Mouse (Mus musculus): Measurements from ENCODE around the gene Lrp2. TPM values are rescaled to one million over a fixed set of nuclear protein-coding genes. Genes with fewer than 3 reads are reported as not detected.

Lrp2 gene
- polyA plus RNA-seq, 1 experiment from 2014 or later: 2.0 TPM

- Histone ChIP-seq H3K27ac (ENCODE audit: low read length) (no peak overlapping the region), H3K9ac (ENCODE audit: low read depth, low read length) (no peak overlapping the region), H3K4me1 (ENCODE audit: control insufficient read depth, insufficient read depth, low read length) (no peaks in the 10 kb centered on the region), H3K9me3 (ENCODE audit: control insufficient read depth, low read length) (no peaks in the 10 kb centered on the region), H3K27me3 (replicated peaks; ENCODE audit: control insufficient read depth, insufficient read depth, low read length) (no peaks in the 10 kb centered on the region), H3K4me3 (ENCODE audit: low read length) (no peak overlapping the region), H3K4me2 (ENCODE audit: low read depth, low read length) (no peak overlapping the region), H3K36me3 (ENCODE audit: control insufficient read depth, insufficient read depth, low read length) (no peaks in the 10 kb centered on the region)
- 93% methylated on average over 4 of the region's 4 CpGs for WGBS
- ATAC-seq: no peak
These were observed 92.7 kb downstream of the Lrp2 start for GRCm38 (mm10) chr2:69493130-69493529.

- Histone ChIP-seq H3K4me3 (ENCODE audit: low read length) (no peak overlapping the region), H3K27ac (ENCODE audit: low read length) (no peak overlapping the region), H3K36me3 (ENCODE audit: control insufficient read depth, insufficient read depth, low read length) (no peaks in the 10 kb centered on the region), H3K4me1 (ENCODE audit: control insufficient read depth, insufficient read depth, low read length) (no peaks in the 10 kb centered on the region), H3K9me3 (ENCODE audit: control insufficient read depth, low read length) (no peaks in the 10 kb centered on the region), H3K9ac (ENCODE audit: low read depth, low read length) (no peak overlapping the region), H3K27me3 (replicated peaks; ENCODE audit: control insufficient read depth, insufficient read depth, low read length) (no peaks in the 10 kb centered on the region), H3K4me2 (ENCODE audit: low read depth, low read length) (no peak overlapping the region)
- 94% methylated on average over 7 of the region's 7 CpGs for WGBS
- no peak for ATAC-seq
These were observed 104.9 kb downstream of the Lrp2 start for GRCm38 (mm10) chr2:69480965-69481364.

- H3K9ac ChIP-seq (ENCODE audit: low read depth, low read length): no peak overlapping the region
- no peak overlapping the region for H3K4me2 ChIP-seq (ENCODE audit: low read depth, low read length)
- H3K36me3 ChIP-seq (ENCODE audit: control insufficient read depth, insufficient read depth, low read length): no peaks in the 10 kb centered on the region
- no peaks in the 10 kb centered on the region for H3K27me3 ChIP-seq (replicated peaks; ENCODE audit: control insufficient read depth, insufficient read depth, low read length)
- WGBS: 87% methylated on average over 7 of the region's 7 CpGs
- H3K4me1 ChIP-seq (ENCODE audit: control insufficient read depth, insufficient read depth, low read length): no peaks in the 10 kb centered on the region
- no peak overlapping the region for H3K27ac ChIP-seq (ENCODE audit: low read length)
- no peak for ATAC-seq
- no peak overlapping the region for H3K4me3 ChIP-seq (ENCODE audit: low read length)
- H3K9me3 ChIP-seq (ENCODE audit: control insufficient read depth, low read length): no peaks in the 10 kb centered on the region
These were observed 106.0 kb downstream of the Lrp2 start for GRCm38 (mm10) chr2:69479859-69480258.

GRCm38 (mm10) chr2:69476901-69477300, 109.0 kb downstream of the Lrp2 start:
- no peaks in the 10 kb centered on the region for H3K9me3 ChIP-seq (ENCODE audit: control insufficient read depth, low read length)
- no peak overlapping the region for H3K27ac ChIP-seq (ENCODE audit: low read length)
- H3K36me3 ChIP-seq (ENCODE audit: control insufficient read depth, insufficient read depth, low read length): no peaks in the 10 kb centered on the region
- ATAC-seq: no peak
- H3K27me3 ChIP-seq (replicated peaks; ENCODE audit: control insufficient read depth, insufficient read depth, low read length): no peaks in the 10 kb centered on the region
- no peak overlapping the region for H3K9ac ChIP-seq (ENCODE audit: low read depth, low read length)
- WGBS: 85% methylated on average over 7 of the region's 7 CpGs
- no peaks in the 10 kb centered on the region for H3K4me1 ChIP-seq (ENCODE audit: control insufficient read depth, insufficient read depth, low read length)
- no peak overlapping the region for H3K4me2 ChIP-seq (ENCODE audit: low read depth, low read length)
- no peak overlapping the region for H3K4me3 ChIP-seq (ENCODE audit: low read length)

GRCm38 (mm10) chr2:69475177-69475576, 110.7 kb downstream of the Lrp2 start:
- no peak for ATAC-seq

GRCm38 (mm10) chr2:69471837-69472236, 114.0 kb downstream of the Lrp2 start:
- no peak for ATAC-seq
- H3K4me3 ChIP-seq (ENCODE audit: low read length): no peak overlapping the region
- no peaks in the 10 kb centered on the region for H3K36me3 ChIP-seq (ENCODE audit: control insufficient read depth, insufficient read depth, low read length)
- H3K4me1 ChIP-seq (ENCODE audit: control insufficient read depth, insufficient read depth, low read length): no peaks in the 10 kb centered on the region
- H3K9ac ChIP-seq (ENCODE audit: low read depth, low read length): no peak overlapping the region
- H3K4me2 ChIP-seq (ENCODE audit: low read depth, low read length): no peak overlapping the region
- WGBS: 82% methylated on average over 4 of the region's 4 CpGs
- H3K9me3 ChIP-seq (ENCODE audit: control insufficient read depth, low read length): no peaks in the 10 kb centered on the region
- H3K27ac ChIP-seq (ENCODE audit: low read length): no peak overlapping the region
- no peaks in the 10 kb centered on the region for H3K27me3 ChIP-seq (replicated peaks; ENCODE audit: control insufficient read depth, insufficient read depth, low read length)

More at GRCm38 (mm10) chr2:69475177-69475576, 110.7 kb downstream of the Lrp2 start:
- H3K4me2 ChIP-seq (ENCODE audit: low read depth, low read length): no peak overlapping the region
- H3K4me1 ChIP-seq (ENCODE audit: control insufficient read depth, insufficient read depth, low read length): no peaks in the 10 kb centered on the region
- no peak overlapping the region for H3K9ac ChIP-seq (ENCODE audit: low read depth, low read length)
- H3K4me3 ChIP-seq (ENCODE audit: low read length): no peak overlapping the region
- H3K27ac ChIP-seq (ENCODE audit: low read length): no peak overlapping the region
- H3K9me3 ChIP-seq (ENCODE audit: control insufficient read depth, low read length): no peaks in the 10 kb centered on the region
- H3K36me3 ChIP-seq (ENCODE audit: control insufficient read depth, insufficient read depth, low read length): no peaks in the 10 kb centered on the region
- no peaks in the 10 kb centered on the region for H3K27me3 ChIP-seq (replicated peaks; ENCODE audit: control insufficient read depth, insufficient read depth, low read length)
- WGBS: 80% methylated on average over 9 of the region's 9 CpGs

GRCm38 (mm10) chr2:69463609-69464008, 122.3 kb downstream of the Lrp2 start:
- no peak overlapping the region for H3K9ac ChIP-seq (ENCODE audit: low read depth, low read length)
- WGBS: 74% methylated on average over 6 of the region's 6 CpGs
- no peak for ATAC-seq

GRCm38 (mm10) chr2:69459481-69459880, 126.4 kb downstream of the Lrp2 start:
- Histone ChIP-seq H3K9me3 (ENCODE audit: control insufficient read depth, low read length) (no peaks in the 10 kb centered on the region), H3K4me1 (ENCODE audit: control insufficient read depth, insufficient read depth, low read length) (no peaks in the 10 kb centered on the region), H3K4me2 (ENCODE audit: low read depth, low read length) (no peak overlapping the region), H3K27me3 (replicated peaks; ENCODE audit: control insufficient read depth, insufficient read depth, low read length) (no peaks in the 10 kb centered on the region), H3K36me3 (ENCODE audit: control insufficient read depth, insufficient read depth, low read length) (no peaks in the 10 kb centered on the region), H3K27ac (ENCODE audit: low read length) (no peak overlapping the region), H3K4me3 (ENCODE audit: low read length) (no peak overlapping the region), H3K9ac (ENCODE audit: low read depth, low read length) (no peak overlapping the region)
- ATAC-seq: no peak
- 91% methylated on average over 17 of the region's 17 CpGs for WGBS

More at GRCm38 (mm10) chr2:69463609-69464008, 122.3 kb downstream of the Lrp2 start:
- Histone ChIP-seq H3K27ac (ENCODE audit: low read length) (no peak overlapping the region), H3K4me1 (ENCODE audit: control insufficient read depth, insufficient read depth, low read length) (no peaks in the 10 kb centered on the region), H3K36me3 (ENCODE audit: control insufficient read depth, insufficient read depth, low read length) (no peaks in the 10 kb centered on the region), H3K4me2 (ENCODE audit: low read depth, low read length) (no peak overlapping the region), H3K4me3 (ENCODE audit: low read length) (no peak overlapping the region), H3K27me3 (replicated peaks; ENCODE audit: control insufficient read depth, insufficient read depth, low read length) (no peaks in the 10 kb centered on the region), H3K9me3 (ENCODE audit: control insufficient read depth, low read length) (no peaks in the 10 kb centered on the region)

GRCm38 (mm10) chr2:69451128-69451527, 134.7 kb downstream of the Lrp2 start:
- no peaks in the 10 kb centered on the region for H3K27me3 ChIP-seq (replicated peaks; ENCODE audit: control insufficient read depth, insufficient read depth, low read length)
- H3K27ac ChIP-seq (ENCODE audit: low read length): no peak overlapping the region
- no peaks in the 10 kb centered on the region for H3K9me3 ChIP-seq (ENCODE audit: control insufficient read depth, low read length)
- no peak overlapping the region for H3K4me3 ChIP-seq (ENCODE audit: low read length)
- H3K9ac ChIP-seq (ENCODE audit: low read depth, low read length): no peak overlapping the region
- ATAC-seq: no peak
- no peak overlapping the region for H3K4me2 ChIP-seq (ENCODE audit: low read depth, low read length)
- 80% methylated on average over 5 of the region's 5 CpGs for WGBS
- no peaks in the 10 kb centered on the region for H3K36me3 ChIP-seq (ENCODE audit: control insufficient read depth, insufficient read depth, low read length)
- no peaks in the 10 kb centered on the region for H3K4me1 ChIP-seq (ENCODE audit: control insufficient read depth, insufficient read depth, low read length)

GRCm38 (mm10) chr2:69448581-69448980, 137.3 kb downstream of the Lrp2 start:
- WGBS: 88% methylated on average over 4 of the region's 4 CpGs
- no peaks in the 10 kb centered on the region for H3K9me3 ChIP-seq (ENCODE audit: control insufficient read depth, low read length)

More at GRCm38 (mm10) chr2:69448581-69448980, 137.3 kb downstream of the Lrp2 start:
- Histone ChIP-seq H3K9ac (ENCODE audit: low read depth, low read length) (no peak overlapping the region), H3K4me1 (ENCODE audit: control insufficient read depth, insufficient read depth, low read length) (no peaks in the 10 kb centered on the region), H3K4me2 (ENCODE audit: low read depth, low read length) (no peak overlapping the region), H3K27me3 (replicated peaks; ENCODE audit: control insufficient read depth, insufficient read depth, low read length) (no peaks in the 10 kb centered on the region), H3K36me3 (ENCODE audit: control insufficient read depth, insufficient read depth, low read length) (no peaks in the 10 kb centered on the region), H3K27ac (ENCODE audit: low read length) (no peak overlapping the region), H3K4me3 (ENCODE audit: low read length) (no peak overlapping the region)
- no peak for ATAC-seq
